Mouse (Mus musculus): ENCODE measurements around the gene H2al1j.
"Not testable (repeated sequence)": the region's sequence is repeated elsewhere in the genome, so short reads cannot be mapped to it uniquely, and the experiment has no call there.

The H2al1j gene

GRCm38 (mm10) chrX:11327522-11327921, at the start of gene H2al1j:
Gene H2al1j (plus strand): TSS chrX:11327822.
- not testable (repeated sequence) for DNase-seq (ENCODE audit: low read depth)

- no peak for DNase-seq (ENCODE audit: low read depth)
Observed at GRCm38 (mm10) chrX:11280741-11281140, 46.9 kb upstream of the H2al1j start.

- no peak for DNase-seq (ENCODE audit: low read depth)
Observed at GRCm38 (mm10) chrX:11288306-11288882, 39.2 kb upstream of the H2al1j start.

- no peak for DNase-seq (ENCODE audit: low read depth)
Observed at GRCm38 (mm10) chrX:11289244-11289643, 38.4 kb upstream of the H2al1j start.

- not testable (repeated sequence) for DNase-seq (ENCODE audit: low read depth)
Observed at GRCm38 (mm10) chrX:11298957-11299356, 28.7 kb upstream of the H2al1j start, which contains the start of gene H2al1a. Gene H2al1a (plus strand): TSS chrX:11299257.

GRCm38 (mm10) chrX:11302132-11302531, 25.5 kb upstream of the H2al1j start, which contains the start of gene H2al1b:
Gene H2al1b (plus strand): TSS chrX:11302432.
- DNase-seq (ENCODE audit: low read depth), result not testable (repeated sequence)

- DNase-seq (ENCODE audit: low read depth), result not testable (repeated sequence)
Observed at GRCm38 (mm10) chrX:11305355-11305754, 22.3 kb upstream of the H2al1j start, which contains the start of gene H2al1c. Gene H2al1c (plus strand): TSS chrX:11305655.

- DNase-seq (ENCODE audit: low read depth), result not testable (repeated sequence)
Observed at GRCm38 (mm10) chrX:11308524-11308923, 19.1 kb upstream of the H2al1j start, which contains the start of gene H2al1d. Gene H2al1d (plus strand): TSS chrX:11308824.

- not testable (repeated sequence) for DNase-seq (ENCODE audit: low read depth)
Observed at GRCm38 (mm10) chrX:11311634-11312033, 16.0 kb upstream of the H2al1j start, which contains the start of gene H2al1e. Gene H2al1e (plus strand): TSS chrX:11311934.

GRCm38 (mm10) chrX:11314858-11315257, 12.8 kb upstream of the H2al1j start, which contains the start of gene H2al1f:
Gene H2al1f (plus strand): TSS chrX:11315158.
- not testable (repeated sequence) for DNase-seq (ENCODE audit: low read depth)

- DNase-seq (ENCODE audit: low read depth), result not testable (repeated sequence)
Observed at GRCm38 (mm10) chrX:11317956-11318355, 9.7 kb upstream of the H2al1j start, which contains the start of gene H2al1g. Gene H2al1g (plus strand): TSS chrX:11318256.

GRCm38 (mm10) chrX:11321192-11321591, 6.4 kb upstream of the H2al1j start, which contains the start of gene H2al1h:
Gene H2al1h (plus strand): TSS chrX:11321492.
- not testable (repeated sequence) for DNase-seq (ENCODE audit: low read depth)

GRCm38 (mm10) chrX:11324359-11324758, 3.3 kb upstream of the H2al1j start, which contains the start of gene H2al1i:
Gene H2al1i (plus strand): TSS chrX:11324659.
- DNase-seq (ENCODE audit: low read depth), result not testable (repeated sequence)

- no peak for DNase-seq (ENCODE audit: low read depth)
Observed at GRCm38 (mm10) chrX:11345762-11346161, 18.1 kb downstream of the H2al1j start.

GRCm38 (mm10) chrX:11346756-11347155, 19.1 kb downstream of the H2al1j start:
- no peak for DNase-seq (ENCODE audit: low read depth)

- DNase-seq (ENCODE audit: low read depth), result no peak
Observed at GRCm38 (mm10) chrX:11360823-11361222, 33.2 kb downstream of the H2al1j start.

- DNase-seq (ENCODE audit: low read depth), result no peak
Observed at GRCm38 (mm10) chrX:11361261-11361660, 33.6 kb downstream of the H2al1j start.

GRCm38 (mm10) chrX:11363890-11364289, 36.3 kb downstream of the H2al1j start:
- no peak for DNase-seq (ENCODE audit: low read depth)

GRCm38 (mm10) chrX:11365151-11365550, 37.5 kb downstream of the H2al1j start:
- DNase-seq (ENCODE audit: low read depth), result no peak

Data from c-Kit-positive CD71-positive TER-119-negative erythroid progenitor cells, embryonic 14.5 days (primary cell).